Mouse (Mus musculus): Measurements from ENCODE around the gene Gm20388. TPM values are rescaled to one million over a fixed set of nuclear protein-coding genes. Genes with fewer than 3 reads are reported as not detected.
A peak's percentile ranks its signal among the peaks of the same experiment; 100 is the strongest.

Gene Gm20388
- total RNA-seq, 2 experiments from 2014 or later: 1.3 to 8.5 TPM

DNA sequence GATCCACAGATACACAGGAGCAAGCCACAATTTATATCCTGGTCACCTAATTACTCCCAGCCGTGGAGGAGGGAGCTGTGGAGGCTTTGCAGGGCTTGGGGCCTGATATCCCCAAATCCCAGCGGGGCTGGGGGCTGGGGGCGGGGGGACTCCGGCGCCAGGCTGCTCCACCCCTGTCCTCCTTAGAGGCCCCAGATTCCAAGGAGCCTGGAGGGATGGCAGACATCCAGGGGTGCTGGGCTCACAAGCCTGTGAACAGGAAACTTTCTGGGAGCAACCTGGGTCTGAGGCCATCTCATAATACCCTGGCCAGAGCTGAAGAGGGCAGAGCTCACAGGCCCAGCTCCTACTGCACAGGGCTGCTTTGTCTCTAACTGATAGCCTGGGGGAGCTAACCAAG, 371.8 kb downstream of the Gm20388 start:
- no peak for DNase-seq (ENCODE audit: low spot score in 2 of 2)

DNA sequence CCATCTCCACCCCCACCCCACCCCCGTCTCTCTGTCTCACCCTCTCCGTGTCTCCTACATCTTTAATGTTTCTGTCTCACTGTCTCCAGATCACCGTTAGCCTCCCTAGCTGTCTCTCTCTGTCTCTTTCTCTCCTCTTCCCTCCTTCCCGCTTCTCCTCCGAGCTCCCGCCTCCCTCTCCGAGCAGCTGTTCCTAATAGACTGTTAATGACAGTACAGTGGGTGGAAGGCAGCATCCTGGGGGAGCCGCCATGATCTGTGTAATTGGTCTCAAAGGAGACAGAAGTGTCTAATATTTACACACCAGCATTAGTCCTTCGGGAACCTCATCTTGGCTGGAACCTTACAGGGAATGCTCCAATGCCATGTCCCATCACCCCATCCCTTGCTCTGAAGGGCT, 373.6 kb downstream of the Gm20388 start:
- no peak for DNase-seq (ENCODE audit: low spot score in 2 of 2)

DNA sequence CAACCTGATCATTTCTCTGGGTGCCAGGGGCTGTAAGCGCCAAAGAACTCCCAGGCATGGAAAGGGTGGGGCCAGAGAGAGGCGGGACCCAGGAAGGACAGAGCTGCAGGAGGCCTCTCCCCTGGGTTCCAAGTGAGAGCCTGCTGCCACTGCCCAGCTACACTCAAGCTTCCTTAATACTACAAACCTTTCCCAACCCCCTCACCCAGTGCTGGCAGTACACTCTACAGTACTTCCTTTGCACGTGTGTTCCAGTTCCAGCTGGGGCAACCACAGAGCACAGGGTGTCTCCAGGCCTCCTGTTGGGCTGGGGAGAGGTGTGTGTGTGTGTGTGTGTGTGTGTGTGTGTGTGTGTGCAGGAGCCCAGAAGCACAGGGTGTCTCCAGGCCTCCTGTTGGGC, 374.4 kb downstream of the Gm20388 start:
- no peak for DNase-seq (ENCODE audit: low spot score in 2 of 2)

GRCm38 (mm10) chr8:120285878-120286277, 375.2 kb downstream of the Gm20388 start:
- DNase-seq (ENCODE audit: low spot score in 2 of 2): no peak

- DNase-seq (ENCODE audit: low spot score in 2 of 2): peak; percentile 58 to 61
Observed at GRCm38 (mm10) chr8:120288122-120288908, 377.7 kb downstream of the Gm20388 start.

- no peak for DNase-seq (ENCODE audit: low spot score in 2 of 2)
Observed at GRCm38 (mm10) chr8:120289191-120289590, 378.6 kb downstream of the Gm20388 start.

DNA sequence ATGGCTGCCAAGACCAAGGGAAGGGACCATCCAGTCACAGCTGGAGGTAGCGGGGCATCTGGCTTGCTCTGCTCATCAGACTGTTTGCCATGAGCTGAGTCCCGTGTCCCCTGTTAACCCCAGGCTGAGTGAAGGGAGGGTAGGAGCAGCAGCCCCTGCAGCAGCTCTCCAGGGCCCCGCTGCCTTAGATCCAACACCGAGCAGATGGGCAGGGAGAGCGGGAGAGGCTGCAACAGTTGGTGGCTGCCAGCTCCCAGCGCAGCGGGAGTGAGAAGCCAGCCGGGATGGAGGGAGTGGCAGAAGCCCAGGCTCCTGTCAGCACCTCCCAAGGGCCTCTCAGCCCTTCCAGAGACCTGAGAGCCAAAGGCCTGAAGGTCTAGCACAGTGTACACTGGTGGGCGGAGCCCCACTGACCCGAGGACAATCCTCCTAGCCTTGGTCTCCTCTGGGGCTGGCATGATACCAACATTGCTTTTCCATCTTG, 379.1 kb downstream of the Gm20388 start:
- no peak for DNase-seq (ENCODE audit: low spot score in 2 of 2)

DNA sequence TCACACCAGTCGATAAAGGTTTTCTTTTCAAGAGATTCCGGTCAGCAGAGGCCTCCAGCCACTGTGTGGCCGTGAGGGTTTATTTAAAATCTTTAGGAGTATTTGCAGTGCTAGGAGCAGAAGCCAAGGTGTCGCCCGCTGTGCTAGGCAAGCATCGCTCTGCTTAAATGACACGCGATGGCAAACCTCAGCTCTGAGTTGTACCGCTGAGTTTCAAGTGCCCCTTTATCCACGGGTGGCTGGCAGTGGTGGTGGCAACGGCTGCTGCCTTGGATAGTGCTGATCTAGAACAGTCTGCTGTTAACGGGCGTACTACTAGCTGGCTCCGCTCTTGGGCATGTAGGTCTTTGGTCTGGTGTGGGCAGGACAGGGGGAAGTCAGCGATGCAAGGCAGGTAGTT, 380.0 kb downstream of the Gm20388 start:
- no peak for DNase-seq (ENCODE audit: low spot score in 2 of 2)

GRCm38 (mm10) chr8:120291650-120292049, 381.0 kb downstream of the Gm20388 start:
- DNase-seq (ENCODE audit: low spot score in 2 of 2): no peak

DNA sequence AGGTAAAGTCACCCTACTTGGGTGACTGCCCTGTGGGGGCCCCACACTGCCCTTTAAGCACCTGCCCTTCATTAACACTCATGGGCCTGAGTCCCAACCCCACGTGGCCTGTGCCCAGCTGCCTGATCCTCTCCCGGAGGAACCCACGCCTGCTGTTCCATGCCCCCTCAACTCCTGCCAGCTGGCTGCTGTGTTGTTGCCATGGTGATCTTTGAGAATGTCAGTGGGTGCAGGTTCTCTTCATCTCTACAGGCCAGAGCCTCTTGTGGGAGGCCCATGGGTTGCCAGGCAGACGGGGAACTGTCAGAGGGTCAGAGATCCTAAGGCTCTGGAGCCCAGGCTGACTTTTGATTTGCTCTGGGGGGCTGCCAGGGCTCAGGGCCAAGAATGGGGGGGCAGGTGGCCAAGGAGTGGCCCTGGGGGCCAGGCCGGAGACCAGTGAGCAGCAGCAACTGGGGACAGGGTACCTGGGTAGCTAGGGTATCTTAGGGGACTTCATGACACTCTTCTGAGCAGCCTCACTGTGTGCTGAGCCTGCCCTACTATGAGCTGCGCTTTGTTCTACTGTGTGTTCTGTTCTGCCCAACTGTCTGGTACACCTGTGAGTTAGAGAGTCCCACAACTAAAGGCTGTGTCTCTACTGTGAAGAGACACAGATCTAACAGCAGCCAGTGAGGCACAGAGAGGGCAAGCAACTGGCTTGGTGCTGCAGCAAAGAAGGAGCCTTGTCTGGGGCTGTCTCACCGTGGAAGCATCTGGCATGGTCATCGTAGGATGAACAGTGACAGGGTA, 381.9 kb downstream of the Gm20388 start:
- DNase-seq (ENCODE audit: low spot score in 2 of 2): no peak

DNA sequence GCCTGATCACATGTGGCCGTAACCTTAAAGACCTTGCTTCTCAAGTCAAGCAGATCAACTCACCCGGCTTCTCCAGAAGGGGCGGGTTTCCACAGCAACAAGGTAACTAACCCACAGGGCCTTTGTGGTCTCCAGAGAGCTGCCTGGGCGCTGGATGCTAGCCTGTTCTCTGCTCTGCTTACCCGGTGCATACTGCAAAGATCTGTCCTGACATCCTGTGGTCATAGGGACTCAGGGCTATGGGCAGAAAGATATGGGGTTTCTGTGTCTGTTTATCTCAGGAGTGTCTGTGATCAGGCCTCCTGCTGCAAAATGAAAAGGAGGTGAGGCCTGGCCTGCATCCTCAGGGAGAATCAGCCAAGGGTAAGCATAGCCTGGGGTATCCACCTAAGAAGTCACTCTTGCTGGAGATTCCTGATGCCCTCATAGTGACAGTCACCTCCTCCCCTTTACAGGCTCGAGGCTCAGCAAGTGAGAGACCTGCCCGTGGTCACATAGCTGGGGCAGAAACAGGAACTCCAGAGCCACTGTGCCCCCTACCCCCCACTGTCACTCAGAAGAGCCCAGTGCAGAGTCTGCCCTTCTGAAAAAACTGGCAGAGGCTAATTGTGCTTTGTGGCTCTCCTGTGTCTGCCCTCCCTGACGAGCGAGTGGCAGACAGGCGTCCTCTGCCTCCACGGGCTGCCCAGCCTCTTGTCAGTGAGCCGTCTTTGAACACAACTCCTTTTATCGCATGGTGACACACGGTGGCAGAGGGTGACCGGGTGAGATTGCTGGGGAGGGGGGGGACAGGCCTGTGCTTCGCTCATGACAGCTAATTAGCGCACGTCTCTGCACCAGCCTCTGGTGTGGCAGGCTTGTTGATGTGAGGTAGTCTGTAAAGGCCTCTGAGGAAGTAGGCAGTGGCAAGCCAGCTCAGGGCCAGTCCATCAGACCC, 383.0 kb downstream of the Gm20388 start:
- DNase-seq (ENCODE audit: low spot score in 2 of 2): no peak

GRCm38 (mm10) chr8:120294982-120295870, 384.6 kb downstream of the Gm20388 start:
- no peak for DNase-seq (ENCODE audit: low spot score in 2 of 2)

DNA sequence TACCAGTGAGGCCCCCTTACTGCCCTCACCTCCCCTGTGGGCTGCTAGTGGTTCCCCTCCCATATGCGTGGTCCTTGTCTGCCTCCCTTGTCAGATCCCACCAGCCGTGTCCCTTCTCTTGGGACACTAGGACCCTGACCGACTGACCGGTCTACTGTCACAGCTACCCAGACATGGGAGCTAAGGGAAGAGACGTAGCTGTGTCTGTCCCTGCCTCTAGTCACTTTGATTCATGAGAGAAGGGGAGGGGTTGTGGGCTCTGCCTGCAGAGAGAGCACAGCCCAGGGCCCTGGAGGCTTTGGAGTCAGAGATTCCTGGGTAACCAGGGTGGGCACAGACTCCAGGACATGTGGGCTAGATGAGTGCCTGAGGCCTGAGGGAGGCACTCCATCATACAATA, 386.4 kb downstream of the Gm20388 start:
- no peak for DNase-seq (ENCODE audit: low spot score in 2 of 2)

DNA sequence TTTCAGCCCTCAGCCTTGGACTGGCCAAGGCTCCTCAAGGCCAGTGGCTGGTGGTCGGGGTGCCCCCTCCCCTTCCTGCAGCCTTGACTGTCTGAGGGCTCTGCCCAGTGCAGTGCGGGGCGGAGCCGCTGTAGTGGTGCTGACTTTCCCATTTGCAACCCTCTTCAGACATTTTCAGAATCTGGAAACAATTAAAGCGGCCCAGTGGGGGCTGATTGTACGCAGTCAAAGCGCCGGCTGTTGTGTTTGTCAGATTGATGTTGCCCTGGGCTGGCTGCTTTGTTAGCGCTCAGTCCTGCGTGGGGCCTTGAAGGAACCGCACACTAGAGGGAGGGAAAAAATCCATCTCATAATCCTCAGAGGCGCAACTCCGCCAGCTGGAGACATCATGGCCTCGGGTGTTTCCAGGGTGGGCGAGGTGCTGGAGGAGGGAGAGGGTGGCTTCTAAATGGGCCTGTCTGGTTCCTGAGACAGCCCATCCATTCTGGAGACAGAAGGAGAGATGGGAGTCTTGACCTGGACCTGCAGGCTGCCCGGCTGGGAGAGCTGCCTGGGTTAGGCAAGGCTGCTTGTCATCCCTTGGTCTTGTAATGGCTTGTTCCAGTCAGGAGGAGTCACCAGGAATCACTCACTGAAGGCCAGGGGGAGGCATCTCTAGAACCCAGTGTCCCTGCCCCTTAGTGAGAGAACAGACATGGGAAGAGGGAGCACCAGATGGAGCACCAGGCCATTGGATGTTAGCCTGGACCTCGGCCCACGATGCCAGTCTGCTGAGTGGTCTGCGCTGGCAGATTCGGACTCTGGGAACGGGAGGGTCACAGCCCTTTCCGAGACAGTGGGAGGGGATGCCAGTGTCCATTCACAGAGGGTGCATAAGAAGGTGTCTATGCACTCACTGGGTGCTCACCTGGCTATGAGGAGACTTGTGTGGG, 388.2 kb downstream of the Gm20388 start:
- no peak for DNase-seq (ENCODE audit: low spot score in 2 of 2)

GRCm38 (mm10) chr8:120300601-120301141, 390.0 kb downstream of the Gm20388 start:
- peak; percentile 80 to 84 for DNase-seq (ENCODE audit: low spot score in 2 of 2)

DNA sequence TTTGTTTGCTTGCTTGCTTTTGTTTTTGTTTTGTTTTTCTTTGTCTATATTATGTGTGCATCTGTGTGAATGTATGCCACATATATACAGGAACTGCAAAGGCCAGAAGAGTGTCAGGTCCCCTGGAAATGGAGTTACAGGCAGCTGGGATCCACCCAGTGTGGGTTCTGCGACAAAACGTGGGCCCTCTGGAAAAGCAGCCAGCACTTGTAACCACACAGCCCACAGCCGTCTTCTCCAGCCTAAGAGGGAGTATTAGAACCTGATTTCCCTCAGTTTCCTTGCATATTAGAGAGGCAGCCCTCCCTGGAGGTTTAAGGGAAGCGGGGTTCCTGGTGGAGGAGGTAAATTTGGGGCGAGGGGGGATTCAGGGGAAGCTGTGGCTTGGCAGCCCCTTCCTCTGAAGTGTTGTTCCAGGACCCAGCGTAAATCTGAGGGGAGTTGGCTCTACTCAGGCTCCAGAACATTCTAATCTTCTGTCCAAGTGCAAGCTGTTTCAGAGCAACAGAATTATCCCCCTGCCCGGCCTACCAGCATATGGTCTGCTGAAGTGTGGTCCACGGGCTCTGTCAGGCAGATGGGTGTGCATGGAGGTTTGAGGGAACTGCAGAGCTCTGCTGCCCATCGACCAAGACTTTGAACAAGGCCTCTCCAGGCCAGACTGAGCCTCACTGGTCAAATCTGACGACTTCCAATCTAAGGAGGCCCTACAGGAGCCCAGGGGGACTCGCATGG, 392.5 kb downstream of the Gm20388 start:
- DNase-seq (ENCODE audit: low spot score in 2 of 2): no peak

DNA sequence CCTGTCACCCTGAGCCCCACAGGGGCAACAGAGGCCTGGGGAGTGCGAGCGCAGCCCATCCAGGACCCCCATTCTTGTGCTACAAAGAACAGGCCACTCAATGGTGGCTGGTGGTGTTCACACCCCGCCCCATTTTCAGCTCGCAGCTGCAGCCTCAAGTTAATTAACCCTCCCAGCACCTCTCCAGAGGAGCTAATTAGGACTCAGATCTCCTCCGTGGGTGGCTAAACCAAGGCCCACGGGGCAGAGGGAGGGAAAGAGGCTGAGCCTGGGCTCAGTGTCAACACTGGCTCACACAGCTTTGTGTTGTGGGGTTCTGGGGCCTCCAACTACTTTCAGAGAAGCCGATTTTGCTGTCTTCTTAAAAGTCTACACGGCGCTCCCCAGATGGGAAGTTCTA, 393.5 kb downstream of the Gm20388 start:
- no peak for DNase-seq (ENCODE audit: low spot score in 2 of 2)

DNA sequence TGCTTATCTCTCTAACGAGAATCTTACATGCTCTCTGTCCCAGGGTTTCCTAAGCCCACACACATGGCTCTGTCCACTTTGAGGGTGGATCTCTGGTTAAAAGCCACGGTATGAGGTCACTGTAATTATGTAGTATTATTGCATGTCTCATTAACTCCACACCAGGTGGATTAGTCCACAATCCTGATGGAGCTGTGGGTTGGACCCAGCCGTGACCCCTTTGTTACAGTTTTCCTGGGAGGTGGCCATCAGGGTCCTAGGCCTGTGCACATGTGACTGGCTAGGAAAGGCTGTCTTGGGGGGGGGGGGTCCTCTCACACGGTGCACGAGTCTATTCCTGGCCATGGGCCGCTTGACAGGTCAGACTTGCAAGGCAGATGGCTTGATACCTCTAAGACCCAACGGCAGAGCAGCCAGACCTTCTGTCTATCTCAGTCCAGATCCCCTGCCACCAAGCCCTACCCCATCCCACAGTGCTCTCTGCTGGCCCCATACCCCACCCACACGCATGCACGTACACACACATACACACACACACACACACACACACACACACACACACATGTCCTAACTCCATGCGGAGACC, 395.3 kb downstream of the Gm20388 start:
- DNase-seq (ENCODE audit: low spot score in 2 of 2): no peak

Measured in adrenal gland, adult 18-20 months (tissue).